Mouse (Mus musculus) thymus, postnatal 0 days (tissue): ENCODE measurements around the gene Ppfia3. TPM values are rescaled to one million over a fixed set of nuclear protein-coding genes. Genes with fewer than 3 reads are reported as not detected.

Experiments
- DNase-seq: peaks from one replicate; pipeline ENCODE4 v3.0.0-alpha.2; 2015; ENCODE audit warnings: low spot score
- polyA plus RNA-seq: library from polyadenylated mRNA; unstranded; fragments of >200 nt; fragmentation: Nextera tagmentation; extraction: Ambion mirVana; gene quantifications from 2 replicates; pipeline ENCODE4 v1.2.1, GENCODE M21; 2015

Ppfia3 gene
- polyA plus RNA-seq, 1 experiment from 2014 or later: 0.27 TPM

- DNase-seq: no peak
These were observed 19.9 kb downstream of the Ppfia3 start for GRCm38 (mm10) chr7:45346905-45347304.

GRCm38 (mm10) chr7:45343543-45343942, 23.3 kb downstream of the Ppfia3 start:
- DNase-seq: peak; percentile 28

DNA sequence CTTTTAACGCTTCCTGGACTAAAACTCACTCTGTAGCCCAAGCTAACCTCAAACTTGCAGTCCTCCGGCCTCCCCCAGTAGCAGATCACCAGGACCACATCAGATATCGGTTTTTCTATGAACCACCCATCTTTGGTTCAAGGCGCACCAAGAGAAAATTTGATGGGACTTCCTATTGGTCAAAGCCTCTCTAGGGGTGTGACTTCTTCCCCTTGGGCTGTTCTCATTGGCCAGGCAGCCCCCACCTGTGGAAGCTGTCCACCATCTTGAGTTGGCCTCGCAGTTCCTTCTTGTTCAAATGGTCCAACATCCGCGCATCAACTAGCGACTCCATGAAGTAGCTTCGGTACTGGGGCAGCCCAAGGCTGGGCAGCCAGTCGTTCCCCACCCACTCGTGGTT, 24.7 kb downstream of the Ppfia3 start:
- DNase-seq: no peak

- peak; percentile 86 for DNase-seq
These were observed 25.5 kb downstream of the Ppfia3 start for GRCm38 (mm10) chr7:45341303-45341702.

DNA sequence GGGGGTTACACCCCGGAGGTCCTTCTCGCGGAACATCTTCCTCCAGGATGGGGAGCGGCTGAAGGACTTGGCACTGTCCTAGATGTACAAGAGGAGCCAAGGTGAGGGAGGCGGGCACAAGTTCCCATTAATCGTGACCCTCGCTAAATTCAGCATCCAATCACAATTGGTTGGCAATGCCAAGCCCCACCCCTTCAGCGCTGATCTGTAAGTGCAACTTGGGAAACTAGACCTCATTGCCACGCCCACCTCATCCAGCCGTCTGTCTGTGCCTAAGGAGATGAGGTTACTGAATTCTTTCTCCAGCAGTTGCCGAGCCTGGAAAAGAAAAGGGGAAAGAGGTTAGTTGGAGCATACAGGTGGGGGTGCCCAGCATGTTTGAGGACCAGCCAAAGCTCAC, 26.1 kb downstream of the Ppfia3 start:
- DNase-seq: no peak

GRCm38 (mm10) chr7:45340066-45340442, 26.8 kb downstream of the Ppfia3 start:
- no peak for DNase-seq

GRCm38 (mm10) chr7:45339410-45340065, 27.3 kb downstream of the Ppfia3 start:
- no peak for DNase-seq

GRCm38 (mm10) chr7:45338161-45338911, 28.5 kb downstream of the Ppfia3 start:
- DNase-seq: peak; percentile 27

GRCm38 (mm10) chr7:45337469-45337868, 29.4 kb downstream of the Ppfia3 start:
- DNase-seq: no peak

DNA sequence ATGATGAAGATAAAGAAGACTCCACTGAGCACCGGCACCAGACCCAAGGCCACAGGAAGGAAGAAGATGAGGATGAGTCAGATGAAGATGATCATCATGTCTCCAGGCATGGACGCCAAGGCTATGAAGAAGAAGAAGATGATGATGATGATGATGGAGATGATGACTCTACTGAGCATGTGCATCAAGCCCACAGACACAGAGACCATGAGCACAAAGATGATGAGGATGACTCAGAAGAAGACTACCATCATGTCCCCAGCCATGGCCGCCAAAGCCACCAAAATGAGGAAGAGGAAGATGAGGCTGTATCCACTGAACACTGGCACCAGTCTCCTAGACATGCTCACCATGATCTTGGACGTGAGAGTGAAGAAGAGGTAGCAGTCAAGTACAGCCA, 30.5 kb downstream of the Ppfia3 start:
- DNase-seq: no peak

- DNase-seq: no peak
These were observed 31.8 kb downstream of the Ppfia3 start, which contains the start of gene Hrc for GRCm38 (mm10) chr7:45335056-45335455. Gene Hrc (plus strand): TSS chr7:45335290.

DNA sequence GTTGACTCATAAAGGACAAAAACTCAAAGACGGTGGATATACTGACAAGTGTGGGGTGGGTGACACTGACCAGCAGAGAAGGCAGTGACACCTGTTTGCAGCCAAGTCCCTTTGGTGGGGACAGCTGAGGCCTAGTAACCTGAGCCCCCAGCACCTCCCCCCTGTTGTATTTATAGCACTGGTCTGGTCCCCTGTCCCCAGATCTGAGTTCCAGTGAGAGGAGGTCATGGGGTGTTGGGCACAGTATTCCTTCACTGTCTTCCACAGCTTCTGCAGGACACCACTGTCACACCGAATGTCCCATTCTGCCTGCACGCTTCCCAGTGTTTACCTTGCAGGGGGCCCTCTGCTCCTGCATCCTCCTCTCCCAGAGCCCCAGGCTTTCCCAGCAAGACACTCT, 32.2 kb downstream of the Ppfia3 start:
- DNase-seq: no peak

- peak; percentile 84 for DNase-seq
These were observed 33.3 kb downstream of the Ppfia3 start, which contains the start of gene Trpm4 for GRCm38 (mm10) chr7:45333431-45333982. Gene Trpm4 (minus strand): TSS chr7:45333780.

- DNase-seq: peak; percentile 70
These were observed 34.0 kb downstream of the Ppfia3 start for GRCm38 (mm10) chr7:45332685-45333425.

DNA sequence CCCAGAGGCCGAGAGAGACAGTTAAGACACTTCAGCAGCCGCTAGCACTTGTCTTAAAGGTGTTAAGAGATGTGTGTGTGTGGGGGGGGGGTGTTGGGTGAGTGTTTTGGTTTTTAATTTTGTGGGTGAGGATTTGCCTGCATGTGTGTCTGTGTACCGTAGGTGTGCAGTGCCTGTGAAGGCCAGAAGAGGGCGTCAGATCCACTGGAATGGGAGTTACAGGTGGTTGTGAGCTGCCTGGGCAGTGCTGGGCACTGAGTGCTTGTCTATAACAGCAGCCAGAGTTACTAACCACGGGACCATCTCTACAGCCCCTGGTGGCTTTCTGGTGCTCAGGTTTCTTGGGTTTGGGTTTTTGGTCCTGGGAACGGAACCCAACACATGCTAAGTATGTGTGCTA, 35.3 kb downstream of the Ppfia3 start:
- DNase-seq: no peak

- DNase-seq: no peak
These were observed 37.9 kb downstream of the Ppfia3 start for GRCm38 (mm10) chr7:45328841-45329475.

GRCm38 (mm10) chr7:45325800-45326199, 41.0 kb downstream of the Ppfia3 start:
- DNase-seq: no peak

GRCm38 (mm10) chr7:45323069-45323468, 43.8 kb downstream of the Ppfia3 start:
- DNase-seq: no peak

- no peak for DNase-seq
These were observed 44.6 kb downstream of the Ppfia3 start for GRCm38 (mm10) chr7:45322245-45322644.

DNA sequence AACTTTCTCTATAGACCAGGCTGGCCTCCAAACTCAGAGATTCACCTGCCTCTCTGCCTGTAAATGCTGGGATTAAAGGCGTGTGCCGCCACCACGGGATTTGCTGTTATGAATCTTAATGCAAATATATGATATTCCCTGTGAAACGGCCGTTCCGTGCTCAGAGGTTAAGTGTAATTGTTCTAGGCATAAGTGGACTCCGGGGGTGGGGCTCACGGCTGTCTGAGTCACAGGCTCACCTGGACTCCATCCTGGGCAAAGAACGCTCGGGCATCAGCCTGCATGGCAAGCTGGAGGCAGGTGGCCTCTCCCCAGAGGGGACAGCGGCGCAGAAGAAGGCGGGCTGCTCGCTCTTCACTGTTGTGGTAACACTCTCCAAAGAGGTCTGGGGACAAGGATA, 50.3 kb downstream of the Ppfia3 start:
- no peak for DNase-seq

DNA sequence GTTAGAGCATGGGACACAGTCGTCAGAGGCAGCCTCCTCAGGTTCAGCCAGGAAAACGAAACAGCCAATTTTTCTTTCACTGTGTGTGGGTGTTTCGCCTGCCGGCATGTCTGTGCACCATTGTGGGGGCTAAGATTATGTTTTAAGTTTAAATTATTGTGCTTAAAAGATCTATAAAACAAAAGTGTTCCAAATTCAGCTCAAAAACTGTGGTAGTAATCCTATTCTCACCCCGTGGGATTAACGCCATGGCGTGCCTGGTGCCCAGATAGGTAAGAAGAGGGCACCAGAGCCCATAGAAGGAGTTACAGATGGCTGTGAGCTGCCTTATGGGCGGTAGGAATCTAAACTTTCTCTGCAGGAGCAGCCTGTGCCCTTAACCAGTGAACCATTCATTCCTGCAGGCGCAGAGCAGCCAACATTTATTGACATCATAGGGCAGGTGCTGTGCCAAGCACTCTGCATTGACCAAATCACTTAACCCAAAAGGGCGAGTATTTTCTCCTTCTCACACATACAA, 51.6 kb downstream of the Ppfia3 start:
- no peak for DNase-seq
